Mouse (Mus musculus) hindlimb bud, embryonic 11.5 days (tissue): Measurements from ENCODE around the gene Mapk8ip1.

Experiments used
- DNase-seq: peaks from one replicate; pipeline ENCODE4 v3.0.0-alpha.2; 2012; ENCODE audit warnings: low read depth, low spot score; ENCODE audit errors: extremely low spot score

The Mapk8ip1 gene

GRCm38 (mm10) chr2:92347191-92347590 lies 53.9 kb downstream of the Mapk8ip1 start:
- no peak for DNase-seq

GRCm38 (mm10) chr2:92342418-92342817 lies 58.6 kb downstream of the Mapk8ip1 start:
- DNase-seq = no peak
